In genomic region chr6:40324897-40325841, GRCm38 (mm10) we compare ENCODE assay signal across 8 mouse cellular contexts. TPM values are rescaled to one million over a fixed set of nuclear protein-coding genes. Genes with fewer than 3 reads are reported as not detected.
DNase-seq lines count a peak whose midpoint lies in the region; ATAC-seq and TF ChIP-seq lines count a peak whose summit lies in the region.

Agk (plus strand) TSS chr6:40325172.

- intact Hi-C loops in heart, postnatal 14 days (cut with DNase I) = no loop called here

- no peaks in the 10 kb centered on the region for H3K27me3 ChIP-seq in E14TG2a.4 (ENCODE audit: insufficient read depth, low read length)
- no peaks in the 10 kb centered on the region for H3K27me3 ChIP-seq in forebrain, embryonic 14.5 days (replicated peaks; ENCODE audit: control insufficient read depth, insufficient read depth, low read length)
- no peaks in the 10 kb centered on the region for H3K27me3 ChIP-seq in neural tube, embryonic 15.5 days (replicated peaks)

- H3K4me2 ChIP-seq in forebrain, embryonic 14.5 days (ENCODE audit: low read length) = peak within 1 kb of the TSS; percentile 50
- peak within 1 kb of the TSS; percentile 67 for H3K4me2 ChIP-seq in neural tube, embryonic 15.5 days

- H3K4me3 ChIP-seq in E14TG2a.4 (replicated peaks; ENCODE audit: low read length) = peak within 1 kb of the TSS; percentile 89
- peak within 1 kb of the TSS; percentile 58 for H3K4me3 ChIP-seq in forebrain, embryonic 14.5 days (ENCODE audit: low read depth, low read length)
- H3K4me3 ChIP-seq in neural tube, embryonic 15.5 days (replicated peaks) = peak within 1 kb of the TSS; percentile 86

- DNase-seq in forebrain, embryonic 14.5 days (ENCODE audit: low spot score) = peak; percentile 79
- peak; percentile 79 to 85 for DNase-seq in heart, postnatal 14 days
- peak; percentile 64 for DNase-seq in layer of hippocampus, adult 11-12 months (ENCODE audit: low spot score)
- peak; percentile 69 to 71 for DNase-seq in lung, adult 18-20 months
- peak; percentile 80 for DNase-seq in testis, postnatal 14 days (ENCODE audit: low spot score)

- H3K4me1 ChIP-seq in E14TG2a.4 (replicated peaks; ENCODE audit: low read depth, low read length) = peaks cover 27% of the 10 kb centered on the region
- H3K4me1 ChIP-seq in forebrain, embryonic 14.5 days (ENCODE audit: control insufficient read depth, insufficient read depth, low read length) = no peaks in the 10 kb centered on the region
- H3K4me1 ChIP-seq in neural tube, embryonic 15.5 days = peaks cover 13% of the 10 kb centered on the region

- H3K27ac ChIP-seq in forebrain, embryonic 14.5 days (ENCODE audit: low read depth, low read length) = peak within 1 kb of the TSS; percentile 77
- H3K27ac ChIP-seq in neural tube, embryonic 15.5 days (replicated peaks) = peak within 1 kb of the TSS; percentile 91

- no peaks in the 10 kb centered on the region for H3K9me3 ChIP-seq in E14TG2a.4 (ENCODE audit: low read length)
- H3K9me3 ChIP-seq in forebrain, embryonic 14.5 days (replicated peaks; ENCODE audit: control insufficient read depth, low read length) = no peaks in the 10 kb centered on the region
- H3K9me3 ChIP-seq in neural tube, embryonic 15.5 days (replicated peaks) = no peaks in the 10 kb centered on the region

- peak; percentile 93 for ATAC-seq in cerebellum, adult (ENCODE audit: insufficient number of reproducible peaks, low FRiP score, low TSS enrichment)
- peak; percentile 94 for ATAC-seq in forebrain, embryonic 14.5 days
- peak; percentile 94 for ATAC-seq in neural tube, embryonic 15.5 days (ENCODE audit: low FRiP score)

- TF ChIP-seq CTCF in E14TG2a.4 (conservative IDR thresholded peaks at IDR 0.05; ENCODE audit: low read length) = no peak

- H3K9ac ChIP-seq in forebrain, embryonic 14.5 days (ENCODE audit: low read length) = peak within 1 kb of the TSS; percentile 81
- peak within 1 kb of the TSS; percentile 78 for H3K9ac ChIP-seq in neural tube, embryonic 15.5 days (replicated peaks)

- WGBS in forebrain, embryonic 14.5 days = 1% methylated on average over 52 of the region's 52 CpGs
- WGBS in neural tube, embryonic 15.5 days = 2% methylated on average over 52 of the region's 52 CpGs

- H3K36me3 ChIP-seq in E14TG2a.4 (ENCODE audit: insufficient read depth, low read length) = peaks cover 14% of the 10 kb centered on the region
- peaks cover 7% of the 10 kb centered on the region for H3K36me3 ChIP-seq in forebrain, embryonic 14.5 days (ENCODE audit: control insufficient read depth, insufficient read depth, low read length)
- H3K36me3 ChIP-seq in neural tube, embryonic 15.5 days = peaks cover 8% of the 10 kb centered on the region

RNA-seq across cellular contexts. Expression of gene Agk, which starts in this region (rescaled TPM):
- polyA plus RNA-seq in forebrain, embryonic 14.5 days (2014; fragmentation: Nextera tagmentation; extraction: Ambion mirVana) = 49.5 and 56.7 TPM in 2 replicates
- total RNA-seq in heart, postnatal 14 days (2021) = 10 to 100 TPM; 18.4 TPM
- 59.8 and 60.4 TPM in 2 replicates for polyA plus RNA-seq in neural tube, embryonic 15.5 days (2015; fragmentation: Nextera tagmentation; extraction: Ambion mirVana)

Comparison
In these comparisons a context has a peak if more than half of its experiments do, and no peak if none do; other contexts are left out.
1. Peak in every context shown above with its lines: DNase-seq, ATAC-seq, H3K4me3 ChIP-seq and H3K27ac ChIP-seq.